Mouse (Mus musculus): ENCODE measurements around the gene Prkcz. TPM values are rescaled to one million over a fixed set of nuclear protein-coding genes. Genes with fewer than 3 reads are reported as not detected.
"Not testable (repeated sequence)": the region's sequence is repeated elsewhere in the genome, so short reads cannot be mapped to it uniquely, and the experiment has no call there.

Prkcz gene
- total RNA-seq, 1 experiment from 2014 or later, result not detected

GRCm38 (mm10) chr4:155362443-155362842 is 1.3 kb upstream of the Prkcz start:
- ATAC-seq (replicated peaks; ENCODE audit: insufficient number of reproducible peaks, low FRiP score, low TSS enrichment, poor library complexity, severe bottlenecking), result no peak

- no peak for ATAC-seq (replicated peaks; ENCODE audit: insufficient number of reproducible peaks, low FRiP score, low TSS enrichment, poor library complexity, severe bottlenecking)
Measured at GRCm38 (mm10) chr4:155360856-155361255, 305 bp downstream of the Prkcz start.

GRCm38 (mm10) chr4:155359560-155360464 is 1.3 kb downstream of the Prkcz start:
- ATAC-seq (replicated peaks; ENCODE audit: insufficient number of reproducible peaks, low FRiP score, low TSS enrichment, poor library complexity, severe bottlenecking), result no peak

GRCm38 (mm10) chr4:155357601-155358000 is 3.6 kb downstream of the Prkcz start:
- no peak for ATAC-seq (replicated peaks; ENCODE audit: insufficient number of reproducible peaks, low FRiP score, low TSS enrichment, poor library complexity, severe bottlenecking)

GRCm38 (mm10) chr4:155356354-155356753 is 4.8 kb downstream of the Prkcz start:
- no peak for ATAC-seq (replicated peaks; ENCODE audit: insufficient number of reproducible peaks, low FRiP score, low TSS enrichment, poor library complexity, severe bottlenecking)

GRCm38 (mm10) chr4:155354546-155354945 is 6.6 kb downstream of the Prkcz start:
- ATAC-seq (replicated peaks; ENCODE audit: insufficient number of reproducible peaks, low FRiP score, low TSS enrichment, poor library complexity, severe bottlenecking), result no peak

- no peak for ATAC-seq (replicated peaks; ENCODE audit: insufficient number of reproducible peaks, low FRiP score, low TSS enrichment, poor library complexity, severe bottlenecking)
Measured at GRCm38 (mm10) chr4:155354035-155354434, 7.1 kb downstream of the Prkcz start.

- ATAC-seq (replicated peaks; ENCODE audit: insufficient number of reproducible peaks, low FRiP score, low TSS enrichment, poor library complexity, severe bottlenecking), result no peak
Measured at GRCm38 (mm10) chr4:155352581-155352980, 8.6 kb downstream of the Prkcz start.

GRCm38 (mm10) chr4:155346350-155346749 is 14.8 kb downstream of the Prkcz start:
- ATAC-seq (replicated peaks; ENCODE audit: insufficient number of reproducible peaks, low FRiP score, low TSS enrichment, poor library complexity, severe bottlenecking), result no peak

- no peak for ATAC-seq (replicated peaks; ENCODE audit: insufficient number of reproducible peaks, low FRiP score, low TSS enrichment, poor library complexity, severe bottlenecking)
Measured at GRCm38 (mm10) chr4:155345608-155345953, 15.6 kb downstream of the Prkcz start.

- ATAC-seq (replicated peaks; ENCODE audit: insufficient number of reproducible peaks, low FRiP score, low TSS enrichment, poor library complexity, severe bottlenecking), result no peak
Measured at GRCm38 (mm10) chr4:155344716-155345607, 16.2 kb downstream of the Prkcz start.

- no peak for ATAC-seq (replicated peaks; ENCODE audit: insufficient number of reproducible peaks, low FRiP score, low TSS enrichment, poor library complexity, severe bottlenecking)
Measured at GRCm38 (mm10) chr4:155344299-155344600, 16.9 kb downstream of the Prkcz start.

- ATAC-seq (replicated peaks; ENCODE audit: insufficient number of reproducible peaks, low FRiP score, low TSS enrichment, poor library complexity, severe bottlenecking), result no peak
Measured at GRCm38 (mm10) chr4:155343415-155344298, 17.5 kb downstream of the Prkcz start.

- no peak for ATAC-seq (replicated peaks; ENCODE audit: insufficient number of reproducible peaks, low FRiP score, low TSS enrichment, poor library complexity, severe bottlenecking)
Measured at GRCm38 (mm10) chr4:155336284-155337050, 24.7 kb downstream of the Prkcz start.

- no peak for ATAC-seq (replicated peaks; ENCODE audit: insufficient number of reproducible peaks, low FRiP score, low TSS enrichment, poor library complexity, severe bottlenecking)
Measured at GRCm38 (mm10) chr4:155332253-155332652, 28.9 kb downstream of the Prkcz start.

- not testable (repeated sequence) for ATAC-seq (replicated peaks; ENCODE audit: insufficient number of reproducible peaks, low FRiP score, low TSS enrichment, poor library complexity, severe bottlenecking)
Measured at GRCm38 (mm10) chr4:155328385-155328784, 32.8 kb downstream of the Prkcz start.

GRCm38 (mm10) chr4:155325773-155326172 is 35.4 kb downstream of the Prkcz start:
- no peak for ATAC-seq (replicated peaks; ENCODE audit: insufficient number of reproducible peaks, low FRiP score, low TSS enrichment, poor library complexity, severe bottlenecking)

- ATAC-seq (replicated peaks; ENCODE audit: insufficient number of reproducible peaks, low FRiP score, low TSS enrichment, poor library complexity, severe bottlenecking), result no peak
Measured at GRCm38 (mm10) chr4:155324511-155324910, 36.6 kb downstream of the Prkcz start.

All from monocyte, adult 5-6 weeks (primary cell).